Mouse (Mus musculus) liver, embryonic 14.5 days (tissue): ENCODE measurements at regions not wholly inside any gene's neighbourhood (a gene's known extent, or its start where the extent isn't known, plus 50 kb on each side); places are given as distances from the start of the nearest gene placed in this dataset.

Experiments
- ATAC-seq: fragments of 200-750 bp; cut with Nextera tagmentation; 2 replicates; pipeline ENCODE4 v1.8.0; 2017; ENCODE audit warnings: moderate number of reproducible peaks, mild to moderate bottlenecking, moderate library complexity; ENCODE audit not compliant: insufficient read depth
- DNase-seq, 3 experiments: peaks; one replicate each; pipeline ENCODE4 v3.0.0-alpha.2; 2012 to 2013; ENCODE audit warnings: low read depth in 3 of 3, low spot score in 3 of 3
- H3K27ac ChIP-seq: fragments of 300-500 bp; sonication (generic); 2 replicates; pipeline ENCODE4 v1.5.1; 2014; ENCODE audit warnings: moderate library complexity, mild to moderate bottlenecking, control low read depth, inconsistent platforms
- H3K27me3 ChIP-seq: fragments of 300-500 bp; sonication (generic); 2 replicates; pipeline ENCODE4 v1.6.1; 2014; ENCODE audit warnings: mild to moderate bottlenecking, low read length, moderate library complexity; ENCODE audit not compliant: control insufficient read depth, insufficient read depth
- H3K36me3 ChIP-seq: fragments of 300-500 bp; sonication (generic); replicated peaks from 2 replicates; pipeline ENCODE4 v1.6.1; 2014; ENCODE audit warnings: low read depth; ENCODE audit not compliant: control insufficient read depth, insufficient read depth
- H3K4me1 ChIP-seq, 2 experiments: fragments of 200-500 bp in 1 of 2; fragments of 300-500 bp in 1 of 2; sonication (generic) in 1 of 2; replicated peaks; 2 replicates each; pipeline ENCODE4 v1.6.1; 2012 to 2014; ENCODE audit warnings: antibody characterized with exemption in 1 of 2, inconsistent platforms in 1 of 2, low read length in 1 of 2; ENCODE audit not compliant: control insufficient read depth in 2 of 2, insufficient read depth in 2 of 2
- H3K4me2 ChIP-seq: fragments of 300-500 bp; sonication (generic); 2 replicates; pipeline ENCODE4 v1.6.1; 2014; ENCODE audit warnings: low read depth, mild to moderate bottlenecking, control low read depth, moderate library complexity
- H3K4me3 ChIP-seq, 2 experiments: fragments of 200-500 bp in 1 of 2; fragments of 300-500 bp in 1 of 2; sonication (generic) in 1 of 2; 2 replicates each; pipeline ENCODE4 v1.5.1; 2012 to 2014; ENCODE audit warnings: low read depth in 2 of 2, low read length in 2 of 2, mild to moderate bottlenecking in 2 of 2, control low read depth in 1 of 2, inconsistent platforms in 1 of 2, moderate library complexity in 1 of 2; ENCODE audit not compliant: insufficient read depth in 1 of 2
- H3K9ac ChIP-seq: fragments of 300-500 bp; sonication (generic); replicated peaks from 2 replicates; pipeline ENCODE4 v1.6.1; 2014; ENCODE audit warnings: mild to moderate bottlenecking, control low read depth, moderate library complexity
- H3K9me3 ChIP-seq: fragments of 300-500 bp; sonication (generic); 2 replicates; pipeline ENCODE4 v1.6.1; 2016; ENCODE audit warnings: low read length, mixed read lengths; ENCODE audit not compliant: control insufficient read depth
- CTCF ChIP-seq: IDR thresholded peaks from 2 replicates; pipeline ENCODE4 v1.5.1; 2016; ENCODE audit warnings: antibody characterized with exemption, low read depth, control low read depth
- EP300 ChIP-seq: IDR thresholded peaks from 2 replicates; pipeline ENCODE4 v1.6.1; 2016; ENCODE audit warnings: antibody characterized with exemption, low read depth
- WGBS: fragments of 180-500 bp; shearing (Covaris S2); extraction: QIAGEN DNeasy Blood & Tissue Kit; methylation state at CpG from one replicate; pipeline ENCODE4 v1.1.7; 2014; ENCODE audit not compliant: insufficient replicate concordance; 5-methylcytosine and 5-hydroxymethylcytosine counted together

GRCm38 (mm10) chr14:105499319-105499895, 241.0 kb downstream of the Ndfip2 start:
- H3K27me3 ChIP-seq, result no peaks in the 10 kb centered on the region
- TF ChIP-seq EP300 (no peak), CTCF (no peak)
- no peak overlapping the region for H3K4me2 ChIP-seq
- no peaks in the 10 kb centered on the region for H3K9me3 ChIP-seq
- ATAC-seq (no peak), DNase-seq (no peak)
- no peak overlapping the region for H3K9ac ChIP-seq
- H3K27ac ChIP-seq, result no peak overlapping the region
- WGBS, result 12% methylated on average over 15 of the region's 15 CpGs
- H3K36me3 ChIP-seq, result no peaks in the 10 kb centered on the region
- H3K4me3 ChIP-seq, result no peak overlapping the region
- peaks cover 0 to 5% of the 10 kb centered on the region in 2 experiments; a peak in 2 of 4 replicates for H3K4me1 ChIP-seq

GRCm38 (mm10) chr14:105498155-105498906, 240.0 kb downstream of the Ndfip2 start:
- TF ChIP-seq CTCF (no peak), EP300 (no peak)
- no peaks in the 10 kb centered on the region for H3K27me3 ChIP-seq
- peaks cover 0 to 5% of the 10 kb centered on the region in 2 experiments; a peak in 2 of 4 replicates for H3K4me1 ChIP-seq
- no peak overlapping the region for H3K9ac ChIP-seq
- ATAC-seq, result no peak
- H3K36me3 ChIP-seq, result no peaks in the 10 kb centered on the region
- no peak for DNase-seq
- WGBS, result 61% methylated on average over 10 of the region's 10 CpGs
- H3K9me3 ChIP-seq, result no peaks in the 10 kb centered on the region
- H3K27ac ChIP-seq, result no peak overlapping the region
- no peak overlapping the region for H3K4me2 ChIP-seq
- no peak overlapping the region for H3K4me3 ChIP-seq

DNA sequence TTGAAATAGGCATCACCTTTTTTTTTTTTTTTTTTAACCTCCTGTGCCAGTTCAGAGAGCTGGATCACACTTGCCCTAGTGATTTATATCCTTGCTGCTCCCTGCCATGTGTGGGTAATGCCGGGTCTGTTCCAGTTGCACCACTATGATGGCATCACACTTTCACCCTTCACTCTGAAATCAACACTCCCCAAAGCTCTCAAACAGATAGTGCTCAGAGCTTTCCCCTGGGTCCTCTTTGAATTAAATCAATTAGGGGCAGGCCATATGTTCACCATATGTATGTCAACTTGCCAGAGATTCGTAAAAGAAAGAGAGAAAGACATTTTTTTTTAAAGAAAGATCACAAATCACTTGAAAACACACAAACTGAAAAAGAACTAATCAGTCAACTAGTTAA, 236.8 kb downstream of the Ndfip2 start:
- DNase-seq (no peak), ATAC-seq (no peak)
- Histone ChIP-seq H3K4me1 (peaks cover 0 to 3% of the 10 kb centered on the region in 2 experiments; a peak in 2 of 4 replicates), H3K4me3 (no peak overlapping the region), H3K9me3 (no peaks in the 10 kb centered on the region), H3K27me3 (no peaks in the 10 kb centered on the region), H3K9ac (no peak overlapping the region), H3K36me3 (no peaks in the 10 kb centered on the region), H3K27ac (no peak overlapping the region), H3K4me2 (no peak overlapping the region)
- TF ChIP-seq EP300, result no peak
- no peak for TF ChIP-seq CTCF
- WGBS, result 40% methylated on average over 2 of the region's 2 CpGs

GRCm38 (mm10) chr14:105494415-105494814, 236.0 kb downstream of the Ndfip2 start:
- Histone ChIP-seq H3K27me3 (no peaks in the 10 kb centered on the region), H3K4me3 (no peak overlapping the region), H3K9ac (no peak overlapping the region), H3K9me3 (no peaks in the 10 kb centered on the region), H3K36me3 (no peaks in the 10 kb centered on the region), H3K27ac (no peak overlapping the region), H3K4me2 (no peak overlapping the region), H3K4me1 (peaks cover 0 to 2% of the 10 kb centered on the region in 2 experiments; a peak in 2 of 4 replicates)
- TF ChIP-seq EP300, result no peak
- TF ChIP-seq CTCF, result no peak
- 65% methylated on average over 3 of the region's 3 CpGs for WGBS
- DNase-seq, result no peak
- no peak for ATAC-seq

- Histone ChIP-seq H3K4me2 (no peak overlapping the region), H3K4me1 (no peaks in the 10 kb centered on the region), H3K27ac (no peak overlapping the region), H3K9me3 (no peaks in the 10 kb centered on the region), H3K4me3 (no peak overlapping the region), H3K36me3 (no peaks in the 10 kb centered on the region), H3K9ac (no peak overlapping the region), H3K27me3 (no peaks in the 10 kb centered on the region)
- ATAC-seq (no peak), DNase-seq (no peak)
- WGBS, result 17% methylated on average over 3 of the region's 3 CpGs
- TF ChIP-seq EP300 (no peak), CTCF (no peak)
These were observed 231.8 kb downstream of the Ndfip2 start for GRCm38 (mm10) chr14:105490158-105490557.
